8 mouse cellular contexts compared by ENCODE assay signal in the genomic region with DNA sequence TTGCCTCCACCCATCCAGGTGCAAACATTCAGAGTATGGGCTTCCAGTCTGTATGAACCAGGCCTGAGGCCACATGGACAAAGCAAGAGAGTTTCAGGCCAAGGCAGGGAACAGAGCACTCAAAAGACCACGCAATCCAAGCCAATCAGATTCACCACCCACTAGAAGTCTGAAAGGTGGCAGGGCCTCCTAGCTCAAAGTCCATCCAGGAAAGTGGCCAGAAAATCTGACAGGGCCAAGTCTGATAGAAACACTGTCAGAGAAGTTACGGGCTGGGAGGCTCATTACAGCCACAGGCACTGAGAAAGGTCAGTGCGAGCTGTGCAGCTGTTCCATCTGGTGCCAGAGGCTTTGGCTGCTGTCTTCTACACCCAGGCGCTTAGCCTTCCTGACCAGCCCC. TPM values are rescaled to one million over a fixed set of nuclear protein-coding genes. Genes with fewer than 3 reads are reported as not detected.
DNase-seq lines count a peak whose midpoint lies in the region; ATAC-seq and TF ChIP-seq lines count a peak whose summit lies in the region.

No protein-coding gene starts in this region.

- no peak for TF ChIP-seq CTCF in small intestine, adult 2 months (IDR thresholded peaks at IDR 0.05; ENCODE audit: extremely low read depth, insufficient read length, insufficient replicate concordance, low read depth, low read length)

- peak overlapping the region; percentile 98; the same call in 1 of the 2 replicates for H3K9ac ChIP-seq in liver, embryonic 13.5 days

- 0 out of 2 replicates have a peak, but pooled peaks have one; percentile 0 for ATAC-seq in liver, embryonic 13.5 days (ENCODE audit: low read depth)

- H3K27ac ChIP-seq in liver, embryonic 13.5 days = peak overlapping the region; percentile 91
- H3K27ac ChIP-seq in small intestine, adult 2 months (ENCODE audit: insufficient read depth, low read depth, low read length) = peak overlapping the region; percentile 96

- H3K36me3 ChIP-seq in liver, embryonic 13.5 days = no peaks in the 10 kb centered on the region
- H3K36me3 ChIP-seq in small intestine, adult 2 months (ENCODE audit: control insufficient read depth, insufficient read depth, low read length) = no peaks in the 10 kb centered on the region

- TF ChIP-seq POLR2A in small intestine, adult 2 months (IDR thresholded peaks at IDR 0.05; ENCODE audit: low read depth, low read length) = peak; percentile 60; the same call in 1 of the 2 replicates

- 52% methylated on average over 4 of the region's 4 CpGs for WGBS in liver, embryonic 13.5 days (ENCODE audit: insufficient replicate concordance)
- 12% methylated on average over 4 of the region's 4 CpGs for WGBS in small intestine, adult 2 months

- H3K4me3 ChIP-seq in liver, embryonic 13.5 days (replicated peaks) = peak overlapping the region; percentile 96
- peak overlapping the region; percentile 86 for H3K4me3 ChIP-seq in small intestine, adult 2 months (ENCODE audit: low read depth, low read length)

- H3K4me1 ChIP-seq in liver, embryonic 13.5 days (replicated peaks) = peaks cover 26% of the 10 kb centered on the region
- H3K4me1 ChIP-seq in small intestine, adult 2 months (ENCODE audit: control insufficient read depth, insufficient read depth, insufficient read length, low read length) = peaks cover 2% of the 10 kb centered on the region; the same call in 1 of the 2 replicates

- H3K4me2 ChIP-seq in liver, embryonic 13.5 days = peak overlapping the region; percentile 95

- peak; percentile 94 for DNase-seq in heart, adult 11 months
- DNase-seq in heart, adult 8-10 months (ENCODE audit: low spot score) = no peak
- DNase-seq in MN1 (ENCODE audit: low spot score) = peak; percentile 46
- peak; percentile 77 for DNase-seq in gastrocnemius, adult 18-20 months (ENCODE audit: low spot score)
- peak; percentile 62 for DNase-seq in induced T-regulatory cell, adult 2 months (ENCODE audit: low read depth)
- no peak for DNase-seq in liver, embryonic 13.5 days
- DNase-seq in frontal cortex, postnatal 14 days (ENCODE audit: low spot score in 2 of 2) = no peak

- H3K9me3 ChIP-seq in liver, embryonic 13.5 days (replicated peaks) = no peaks in the 10 kb centered on the region

- H3K27me3 ChIP-seq in liver, embryonic 13.5 days = no peaks in the 10 kb centered on the region
- H3K27me3 ChIP-seq in small intestine, adult 2 months (ENCODE audit: control insufficient read depth, insufficient read depth, low read length) = no peaks in the 10 kb centered on the region

RNA-seq across cellular contexts. Expression of a gene that starts 1.2 kb away (rescaled TPM):
- total RNA-seq in heart, adult 8-10 months (2022) = 1 to 10 TPM; 7.4 to 8.9 (median 8.7) TPM
- total RNA-seq in gastrocnemius, adult 18-20 months (2021) = 10 to 100 TPM; 17.8 to 20.8 TPM
- 2.6 and 3.3 TPM in 2 replicates for polyA plus RNA-seq in liver, embryonic 13.5 days (2015; fragmentation: Nextera tagmentation; extraction: Ambion mirVana)
- 2.0 and 4.7 TPM in 2 replicates for polyA plus RNA-seq in small intestine, adult 2 months (2012; rRNA removed)

RNA-seq across cellular contexts. Expression of a gene that starts 38.8 kb away (rescaled TPM):
- total RNA-seq in heart, adult 8-10 months (2022) = 1 to 10 TPM; 2.0 to 2.6 (median 2.4) TPM
- total RNA-seq in gastrocnemius, adult 18-20 months (2021) = 1 to 10 TPM; 1.2 to 1.5 TPM
- 6.2 and 8.1 TPM in 2 replicates for polyA plus RNA-seq in liver, embryonic 13.5 days (2015; fragmentation: Nextera tagmentation; extraction: Ambion mirVana)
- 0.13 and 0.85 TPM in 2 replicates for polyA plus RNA-seq in small intestine, adult 2 months (2012; rRNA removed)

Comparison
In these comparisons a context has a peak if more than half of its experiments do, and no peak if none do; other contexts are left out.
1. DNase-seq: peak in heart, adult 11 months (single experiment), MN1 (single experiment), gastrocnemius, adult 18-20 months (single experiment) and induced T-regulatory cell, adult 2 months (single experiment); none in heart, adult 8-10 months (single experiment), liver, embryonic 13.5 days (single experiment) and frontal cortex, postnatal 14 days (0 of 2).